Mouse (Mus musculus) adrenal gland, postnatal 14 days (tissue): ENCODE measurements around the gene Hoxa3. TPM values are rescaled to one million over a fixed set of nuclear protein-coding genes. Genes with fewer than 3 reads are reported as not detected.

Experiments
- DNase-seq: peaks from one replicate; pipeline ENCODE4 v3.0.0; 2021; ENCODE audit warnings: mixed read lengths
- total RNA-seq: library from RNA; stranded (reverse); gene quantifications from 2 replicates; pipeline ENCODE4 v1.2.3, GENCODE M21; 2021

The Hoxa3 gene
- total RNA-seq, 1 experiment from 2014 or later: 6.9 TPM

DNA sequence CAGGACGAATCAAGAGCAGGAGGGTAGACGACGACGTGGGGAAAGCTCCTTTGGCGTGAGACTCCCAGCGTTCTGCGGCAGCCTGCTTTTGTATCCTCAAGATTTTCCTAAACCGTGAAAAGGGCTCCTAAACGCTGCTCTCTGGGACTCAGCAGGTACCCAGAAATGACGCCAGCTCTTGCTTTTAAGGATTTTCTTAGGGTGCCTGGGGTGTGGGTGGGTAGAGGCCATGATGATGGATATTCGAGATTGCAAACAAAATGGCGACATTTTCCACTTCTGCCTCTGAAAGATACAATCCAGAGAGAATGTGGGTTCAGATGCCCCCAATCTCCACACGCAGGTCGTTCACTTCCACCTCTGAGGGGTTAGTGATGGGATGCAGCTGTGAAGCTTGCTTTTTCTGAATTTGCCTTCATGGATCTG, 45.4 kb downstream of the Hoxa3 start:
- DNase-seq: no peak

DNA sequence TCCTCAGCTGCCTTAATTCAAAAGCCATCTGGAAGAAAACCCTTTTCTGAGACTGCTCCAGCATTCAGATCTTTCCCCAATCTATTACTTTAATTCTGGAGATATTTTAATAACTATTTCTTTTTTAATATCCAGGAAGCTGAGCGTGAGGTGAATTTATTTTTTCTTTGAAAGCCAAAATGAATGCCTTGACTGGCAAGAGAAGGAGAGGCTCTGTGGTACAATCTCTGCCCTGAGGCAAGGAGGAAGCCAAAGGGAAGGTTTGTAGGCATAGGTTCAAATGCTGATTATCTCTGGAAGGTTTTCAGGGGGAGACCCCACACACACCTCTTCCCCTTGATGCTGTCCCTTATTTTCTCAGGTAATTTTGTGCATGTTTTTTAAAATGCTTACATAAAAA, 46.0 kb downstream of the Hoxa3 start:
- no peak for DNase-seq

DNA sequence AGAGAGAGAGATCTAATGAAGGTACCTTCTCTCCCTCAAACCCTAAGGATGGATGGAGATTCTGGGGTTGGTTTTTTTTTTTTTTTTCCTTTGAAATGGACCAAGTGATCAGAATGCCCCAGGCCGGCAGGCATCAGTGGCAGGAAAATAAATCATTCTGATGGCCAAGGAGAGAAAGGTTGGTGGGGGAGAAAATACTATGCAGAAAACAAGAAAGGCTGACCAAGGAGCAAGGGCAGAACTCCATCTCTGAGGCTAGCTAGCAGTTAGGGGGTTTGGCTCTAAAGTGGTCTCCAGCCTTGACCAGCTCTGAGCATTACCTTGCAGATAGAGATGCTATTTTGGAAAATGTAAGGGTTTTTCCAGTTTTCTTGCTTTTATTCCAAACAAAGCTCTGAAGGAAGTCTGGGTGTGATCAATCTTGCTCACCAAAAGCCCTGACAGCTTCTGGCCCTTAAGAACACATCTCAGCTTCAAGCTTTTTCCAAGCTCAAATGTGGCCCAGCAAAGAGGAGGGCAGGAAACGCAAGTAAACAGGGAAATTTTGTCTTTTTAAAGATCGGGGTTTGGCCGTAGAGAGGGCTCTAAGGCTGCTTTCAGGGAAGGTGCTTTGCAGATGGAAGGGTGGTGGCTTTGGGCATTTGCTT, 46.6 kb downstream of the Hoxa3 start:
- no peak for DNase-seq

DNA sequence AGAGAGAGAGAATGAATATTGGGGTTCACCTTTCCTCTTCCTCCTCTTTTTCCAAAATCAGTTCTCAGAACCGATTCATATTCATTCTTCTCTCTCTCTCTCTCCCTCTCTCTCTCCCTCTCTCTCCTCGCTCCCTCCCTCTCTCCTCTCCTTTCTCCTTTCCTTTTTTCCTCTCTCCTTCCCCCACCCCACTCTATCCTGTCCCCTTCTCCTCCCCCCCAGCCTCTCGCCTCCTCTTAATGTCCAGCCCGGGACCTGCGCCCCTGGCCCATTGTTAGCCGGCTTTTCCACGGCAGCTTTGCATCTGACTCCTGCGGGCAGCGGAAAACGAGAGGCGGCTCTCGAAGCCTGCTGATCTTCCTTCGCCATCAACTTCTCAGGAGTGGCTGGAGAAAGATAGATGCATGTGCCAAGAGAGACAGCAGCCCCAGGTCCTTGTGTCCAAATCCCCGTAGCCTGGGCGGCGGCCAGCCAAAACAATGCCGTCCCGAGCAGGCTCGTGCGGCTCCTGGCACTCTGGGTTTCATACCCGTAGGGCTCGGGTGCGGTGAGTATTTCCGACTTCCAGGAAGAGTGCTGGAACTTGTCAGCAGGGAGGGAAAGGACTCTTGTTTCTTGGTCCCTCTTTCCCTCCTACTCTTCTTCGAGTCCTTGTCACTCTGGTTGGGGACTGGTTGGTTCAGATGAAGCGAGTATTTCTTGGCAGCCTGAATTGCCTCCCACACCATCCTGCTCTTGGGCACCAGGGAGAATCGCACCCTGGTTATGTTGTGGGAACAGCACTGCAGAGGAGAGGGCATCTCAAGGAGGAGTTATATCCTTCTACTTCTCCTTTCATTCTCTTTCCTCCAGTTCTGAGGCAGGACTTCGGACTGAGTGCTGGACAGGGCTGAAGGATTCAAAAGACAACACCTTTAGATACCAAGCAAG, 47.4 kb downstream of the Hoxa3 start:
- peak; percentile 72 for DNase-seq

DNA sequence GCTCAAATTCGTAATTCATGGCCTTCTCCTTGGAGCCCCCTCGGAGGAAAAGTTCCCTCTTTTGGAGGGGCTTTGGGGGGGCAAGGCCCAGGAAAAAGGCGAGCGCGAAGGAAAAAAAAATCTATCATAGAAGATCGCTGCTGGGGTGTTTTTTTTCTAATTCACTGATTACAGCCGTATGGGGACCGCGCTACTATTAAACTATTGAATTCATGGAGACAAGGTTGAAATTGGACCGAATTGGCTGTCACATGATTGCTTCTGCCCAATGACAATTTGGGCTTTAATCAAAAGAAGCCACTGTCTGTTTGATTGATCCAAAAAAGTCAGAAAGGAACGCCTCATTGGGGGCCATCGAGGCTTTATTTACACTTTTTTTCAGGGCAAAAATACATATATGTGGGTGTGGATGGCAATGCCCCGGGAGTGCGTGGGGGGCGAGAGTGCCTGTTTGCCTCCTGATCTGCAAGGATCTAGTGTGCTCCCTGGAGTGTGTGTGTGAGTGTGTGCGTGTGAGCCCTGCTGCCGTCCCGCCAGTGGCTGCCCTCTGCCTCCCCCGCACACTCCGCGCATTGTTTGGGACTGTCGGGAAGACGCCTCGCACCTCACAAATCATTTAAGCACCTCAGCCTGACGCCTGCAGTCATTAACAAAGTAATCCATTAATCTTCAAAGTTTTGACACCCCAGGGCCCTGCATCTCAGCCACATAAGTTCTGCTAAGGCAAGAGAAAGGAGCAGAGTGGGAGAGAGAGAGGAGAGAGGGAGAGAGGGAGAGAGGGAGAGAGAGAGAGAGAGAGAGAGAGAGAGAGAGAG, 48.3 kb downstream of the Hoxa3 start, which contains the start of gene Hoxa2:
TSS of gene Hoxa2 (minus strand) at position 206 of the 815 bp plus-strand sequence.
- DNase-seq: peak; percentile 57

DNA sequence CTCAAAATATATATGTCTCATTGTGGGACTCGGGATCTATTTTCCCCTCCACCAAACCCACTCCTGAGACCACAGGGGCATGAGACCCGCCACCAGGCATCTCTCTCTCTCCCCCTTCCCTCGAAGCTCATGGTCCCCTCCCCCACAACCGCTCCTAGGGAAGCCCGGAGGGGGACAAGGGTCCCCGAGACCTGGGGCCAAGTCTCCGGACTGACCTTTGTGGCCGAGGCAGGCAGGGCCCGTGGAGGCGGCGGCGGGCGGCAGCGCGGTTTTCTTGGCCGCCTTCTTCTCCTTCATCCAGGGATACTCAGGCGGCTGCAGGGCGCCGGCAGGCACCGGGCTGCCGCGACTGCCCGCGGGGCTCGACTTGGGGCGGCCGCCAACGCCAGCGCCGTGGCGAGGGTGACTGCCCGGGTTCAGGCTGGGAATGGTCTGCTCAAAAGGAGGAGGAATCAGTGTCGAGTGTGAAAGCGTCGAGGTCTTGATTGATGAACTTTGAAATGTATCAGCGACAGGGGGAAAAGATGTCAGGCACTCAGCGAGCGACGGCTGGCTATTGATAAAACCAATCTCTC, 49.0 kb downstream of the Hoxa3 start:
- DNase-seq: peak; percentile 58

DNA sequence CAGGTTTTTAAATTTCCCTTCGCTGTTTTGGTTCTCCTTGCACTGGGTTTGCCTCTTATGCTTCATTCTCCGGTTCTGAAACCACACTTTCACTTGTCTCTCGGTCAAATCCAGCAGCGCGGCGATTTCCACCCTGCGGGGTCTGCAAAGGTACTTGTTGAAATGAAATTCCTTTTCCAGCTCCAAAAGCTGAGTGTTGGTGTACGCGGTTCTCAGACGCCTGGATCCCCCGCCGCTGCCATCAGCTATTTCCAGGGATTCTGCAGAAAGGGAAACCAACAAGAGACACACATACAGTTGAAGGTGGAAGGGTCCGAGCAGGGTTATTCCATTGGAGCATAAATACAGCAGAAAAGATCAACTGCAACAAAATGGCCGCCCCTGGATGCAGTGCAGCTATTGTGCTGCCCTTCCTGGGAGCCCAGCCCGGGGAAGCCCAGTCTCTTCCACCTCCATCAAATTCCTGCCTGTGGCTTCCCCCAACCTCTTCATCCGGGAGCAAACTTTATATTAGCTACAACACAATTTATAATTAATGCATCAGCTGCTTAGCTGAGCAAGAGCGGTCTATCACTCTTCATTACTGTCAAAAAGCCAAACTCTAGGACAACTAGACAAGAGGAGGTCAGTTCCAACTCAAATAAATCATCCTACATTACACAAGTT, 49.6 kb downstream of the Hoxa3 start:
- DNase-seq: peak; percentile 61

DNA sequence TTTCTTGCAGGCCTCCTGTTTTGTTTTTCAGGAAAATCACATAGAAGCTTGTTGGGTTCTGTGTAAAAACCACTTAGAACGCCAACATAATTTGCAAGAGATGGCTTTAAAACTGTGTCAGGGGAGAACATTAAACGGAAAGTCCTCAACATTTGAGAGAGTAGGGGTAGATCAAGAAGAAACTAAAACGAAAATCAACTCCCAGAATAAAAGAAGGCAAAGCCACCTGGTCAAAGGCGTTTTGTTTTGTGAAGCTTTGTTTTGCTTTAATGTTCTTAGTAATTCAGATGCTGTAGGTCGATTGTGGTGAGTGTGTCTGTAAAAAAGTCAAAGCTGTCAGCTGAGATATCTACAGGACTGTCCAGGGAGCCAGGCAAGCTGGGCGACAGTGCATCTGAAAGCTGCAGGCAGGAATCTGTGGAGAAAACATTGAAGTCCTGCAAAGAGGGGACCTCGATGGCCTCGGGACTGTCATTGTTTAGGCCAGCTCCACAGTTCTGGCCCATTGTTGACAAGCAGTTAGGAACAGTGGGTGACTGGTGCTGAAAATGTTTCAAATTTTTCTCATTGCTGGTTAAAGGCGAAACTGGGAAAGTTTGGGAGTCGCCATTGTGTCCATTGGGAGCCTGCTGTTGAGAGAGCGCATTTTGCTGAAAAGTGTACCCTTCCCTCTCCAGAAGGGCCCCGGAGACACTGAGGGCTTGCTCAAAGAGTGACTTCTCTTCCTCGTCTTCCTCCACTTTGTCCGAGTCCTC, 50.3 kb downstream of the Hoxa3 start:
- peak; percentile 37 for DNase-seq

DNA sequence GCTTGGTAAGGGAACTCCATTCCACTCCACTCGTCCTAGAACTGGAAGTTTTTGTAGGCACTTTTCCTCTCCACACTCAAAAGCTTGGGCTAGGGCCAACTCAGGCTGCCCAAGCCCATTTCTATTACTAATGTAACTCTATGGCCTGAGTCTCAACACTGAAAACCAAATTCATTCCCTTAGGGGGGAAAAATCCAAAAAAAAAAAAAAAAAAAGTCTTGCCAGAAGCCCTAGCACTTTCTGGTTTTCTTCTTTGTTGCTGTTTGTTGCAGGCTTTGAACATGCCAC, 51.1 kb downstream of the Hoxa3 start:
- peak; percentile 32 for DNase-seq

DNA sequence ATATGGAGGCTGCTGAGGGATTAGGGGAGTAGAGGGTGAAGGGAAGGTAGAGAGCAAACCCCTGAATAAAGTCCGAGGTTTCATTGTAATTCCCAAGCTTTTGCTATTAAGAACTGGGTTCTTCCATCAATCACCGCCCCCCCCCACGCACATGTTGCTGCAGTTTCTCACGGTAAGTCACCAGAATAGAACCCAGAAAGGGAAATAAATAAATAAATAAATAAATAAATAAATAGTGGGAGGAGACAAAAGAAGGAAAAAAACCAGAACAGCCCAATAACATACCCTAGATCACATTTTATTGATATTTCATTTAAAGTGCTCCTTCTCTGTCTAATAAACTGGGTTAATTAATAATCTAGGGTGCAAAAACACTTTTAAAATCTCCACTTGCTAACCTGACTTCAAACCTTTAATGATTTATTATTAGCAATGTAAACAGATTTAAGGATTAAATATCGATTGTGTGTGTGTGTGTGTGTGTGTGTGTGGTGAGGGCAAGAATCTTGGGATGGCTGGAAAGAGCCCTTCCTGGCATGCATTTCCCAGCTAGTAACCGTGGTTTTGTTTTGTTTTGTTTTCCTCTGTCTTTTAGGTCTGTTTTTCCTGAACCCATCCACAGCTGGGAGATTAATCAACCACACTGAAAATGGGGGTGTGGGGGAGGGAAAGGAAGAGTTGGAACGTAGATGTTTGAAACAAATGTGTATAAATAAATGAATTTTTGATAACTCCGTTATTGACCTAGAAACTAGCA, 51.6 kb downstream of the Hoxa3 start:
- DNase-seq: no peak

DNA sequence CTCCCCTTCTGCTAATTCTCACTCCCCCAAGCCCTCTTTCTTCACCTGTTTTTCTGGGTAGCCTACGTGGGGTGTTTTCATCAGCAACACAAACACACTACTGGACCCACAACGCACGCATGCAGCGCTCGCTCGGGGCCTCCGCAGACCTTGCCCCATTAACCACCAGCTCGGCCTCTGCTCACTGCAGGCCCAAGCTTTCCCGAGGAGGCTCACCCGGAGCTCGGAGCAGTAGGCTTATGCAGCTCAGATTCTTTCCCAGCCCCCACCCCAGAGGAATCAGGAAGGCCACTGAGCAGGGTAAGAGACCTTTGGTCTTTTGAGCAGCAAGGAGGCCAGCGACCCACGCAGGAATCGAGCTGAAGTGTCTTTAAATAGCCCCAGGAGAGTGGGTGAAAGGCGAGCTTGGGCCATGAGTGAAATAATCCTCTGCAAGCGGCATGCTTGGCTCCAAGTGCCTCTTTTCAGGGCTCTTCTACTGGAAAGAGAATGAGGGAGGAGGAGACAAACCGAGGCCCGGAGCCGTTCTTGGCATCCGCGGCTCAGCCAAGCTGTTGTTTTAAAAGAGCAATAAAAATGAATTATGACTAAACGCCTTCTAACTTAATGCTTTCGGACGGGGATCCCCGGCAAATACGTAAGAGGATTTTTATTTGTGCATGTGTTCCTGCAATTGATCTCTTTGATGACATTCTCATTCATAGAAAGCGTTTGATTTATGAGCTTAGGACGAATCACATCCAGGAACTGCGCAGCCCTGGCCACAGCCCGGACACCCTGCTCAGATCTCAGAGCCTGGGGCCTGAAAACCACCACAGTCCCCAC, 52.4 kb downstream of the Hoxa3 start:
- DNase-seq: peak; percentile 76

DNA sequence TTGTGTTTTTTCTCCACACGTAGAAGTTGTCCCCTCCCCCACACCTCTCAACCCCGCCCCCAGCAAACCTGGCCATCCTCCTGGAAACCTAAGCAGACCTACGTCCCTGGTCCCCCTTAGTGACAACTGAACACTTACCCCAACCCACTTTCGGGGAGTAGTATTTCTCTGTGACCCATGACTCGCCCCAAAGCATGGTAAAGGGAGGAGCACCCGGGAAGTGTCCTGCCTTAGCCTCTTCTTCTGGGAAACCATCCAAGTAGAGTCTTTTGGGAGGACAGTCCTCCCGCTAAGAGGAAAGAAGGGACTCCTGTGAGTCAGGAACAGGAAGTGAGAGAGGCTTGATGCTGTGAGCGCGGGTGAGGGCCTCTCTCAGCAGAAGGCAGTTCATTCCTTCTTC, 53.2 kb downstream of the Hoxa3 start:
- DNase-seq: peak; percentile 61

DNA sequence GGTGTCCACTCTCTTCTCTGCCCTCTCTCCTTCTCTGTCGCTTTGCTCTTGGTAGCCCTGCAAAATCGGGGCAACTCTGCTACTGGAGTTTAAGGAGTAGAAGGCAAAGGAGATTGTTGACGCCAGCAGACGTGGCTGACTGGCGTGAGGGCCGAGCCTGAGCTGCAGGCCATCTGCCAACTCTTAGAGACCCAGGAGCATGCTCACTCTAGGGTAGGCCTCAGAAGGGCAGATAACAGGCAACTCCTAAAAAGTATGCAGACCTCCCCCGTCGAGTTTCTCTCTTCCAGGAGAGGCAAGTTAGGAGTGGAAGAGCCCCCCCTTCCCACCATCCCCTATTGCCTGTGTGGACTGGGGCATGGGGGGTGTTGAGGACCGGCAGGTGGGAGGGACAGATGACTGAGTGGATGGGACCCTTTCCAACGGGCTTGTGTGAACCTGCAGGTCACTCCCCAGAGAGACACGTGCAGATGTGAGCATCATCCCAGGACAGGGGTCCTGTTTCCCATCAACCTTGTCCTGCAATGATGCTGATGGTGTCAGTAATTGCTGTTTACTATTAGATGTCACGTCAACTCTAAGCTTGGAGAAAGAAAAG, 53.9 kb downstream of the Hoxa3 start:
- DNase-seq: peak; percentile 69

DNA sequence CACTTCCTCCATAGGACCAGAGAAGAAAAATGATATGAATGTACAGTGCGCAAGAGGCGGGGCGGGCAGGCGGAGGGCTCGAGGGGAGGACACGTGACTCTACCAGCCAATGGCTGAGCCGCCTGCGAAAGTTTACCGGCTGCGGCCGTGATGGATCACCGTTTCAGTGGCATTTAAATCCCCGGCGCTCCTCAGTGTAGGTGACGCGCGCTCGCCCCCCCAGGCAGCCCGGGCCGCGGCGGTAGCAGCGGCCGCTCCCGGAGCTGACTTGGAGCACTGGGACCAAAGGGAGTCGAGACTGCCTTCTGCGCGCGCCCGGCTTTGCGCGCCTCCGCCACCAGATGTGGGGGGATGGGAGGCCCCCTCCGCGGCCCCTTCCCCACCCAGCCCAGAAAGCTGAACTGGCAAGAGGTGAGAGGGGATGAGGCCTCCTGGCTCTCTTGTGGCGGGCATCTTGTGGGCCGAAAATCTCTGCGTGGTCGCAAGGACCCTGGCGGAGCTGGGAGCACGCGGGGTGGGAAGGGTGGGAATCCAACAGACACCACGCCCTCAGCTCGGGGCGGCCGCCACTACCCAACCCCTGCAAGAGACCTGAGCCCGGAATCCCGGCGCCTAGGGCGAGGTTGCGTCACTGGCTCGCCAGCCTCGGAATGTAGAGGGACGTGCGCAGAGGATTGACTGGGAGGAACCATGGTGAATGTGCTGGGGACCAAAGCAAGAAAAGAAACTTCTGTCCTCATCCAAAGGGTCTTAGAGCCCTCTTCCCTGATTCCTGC, 54.7 kb downstream of the Hoxa3 start, which contains the start of gene Hoxa1:
TSS of gene Hoxa1 (minus strand) at position 42 of the 776 bp plus-strand sequence.
- peak; percentile 94 for DNase-seq

DNA sequence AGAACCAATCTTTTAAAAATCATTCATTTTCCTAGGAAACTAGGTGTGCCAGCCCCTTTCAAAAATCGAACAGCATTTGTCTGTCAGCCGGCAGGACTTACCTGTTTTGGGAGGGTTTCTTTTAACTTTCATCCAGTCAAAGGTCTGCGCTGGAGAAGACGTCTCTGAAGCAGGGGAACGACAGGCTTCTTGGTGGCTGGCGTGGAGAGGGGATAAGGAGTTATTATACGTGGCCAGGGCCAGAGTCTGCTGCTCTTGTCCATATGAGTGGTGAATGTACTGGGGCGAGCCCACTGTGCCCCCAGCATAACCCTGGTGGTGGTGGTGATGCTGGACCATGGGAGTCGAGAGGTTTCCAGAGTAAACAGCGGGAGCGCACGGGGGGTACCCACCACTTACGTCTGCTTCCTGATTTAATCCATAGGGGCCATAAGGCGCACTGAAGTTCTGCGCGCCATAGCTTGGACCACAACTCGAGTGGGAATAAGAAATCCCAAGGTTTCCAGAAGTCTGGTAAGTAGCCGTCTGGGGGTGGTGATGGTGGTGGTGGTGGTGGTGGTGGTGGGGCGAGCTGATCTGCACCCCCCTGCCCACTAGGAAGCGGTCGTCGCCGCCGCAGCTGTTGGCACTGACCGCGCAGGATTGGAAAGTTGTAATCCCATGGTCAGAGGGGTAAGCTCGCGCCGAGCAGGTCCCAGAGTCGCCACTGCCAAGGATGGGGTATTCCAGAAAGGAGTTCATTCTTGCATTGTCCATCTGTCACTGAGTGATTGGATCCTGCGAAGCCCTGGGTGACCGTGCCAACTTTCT, 55.5 kb downstream of the Hoxa3 start:
- peak; percentile 13 for DNase-seq

DNA sequence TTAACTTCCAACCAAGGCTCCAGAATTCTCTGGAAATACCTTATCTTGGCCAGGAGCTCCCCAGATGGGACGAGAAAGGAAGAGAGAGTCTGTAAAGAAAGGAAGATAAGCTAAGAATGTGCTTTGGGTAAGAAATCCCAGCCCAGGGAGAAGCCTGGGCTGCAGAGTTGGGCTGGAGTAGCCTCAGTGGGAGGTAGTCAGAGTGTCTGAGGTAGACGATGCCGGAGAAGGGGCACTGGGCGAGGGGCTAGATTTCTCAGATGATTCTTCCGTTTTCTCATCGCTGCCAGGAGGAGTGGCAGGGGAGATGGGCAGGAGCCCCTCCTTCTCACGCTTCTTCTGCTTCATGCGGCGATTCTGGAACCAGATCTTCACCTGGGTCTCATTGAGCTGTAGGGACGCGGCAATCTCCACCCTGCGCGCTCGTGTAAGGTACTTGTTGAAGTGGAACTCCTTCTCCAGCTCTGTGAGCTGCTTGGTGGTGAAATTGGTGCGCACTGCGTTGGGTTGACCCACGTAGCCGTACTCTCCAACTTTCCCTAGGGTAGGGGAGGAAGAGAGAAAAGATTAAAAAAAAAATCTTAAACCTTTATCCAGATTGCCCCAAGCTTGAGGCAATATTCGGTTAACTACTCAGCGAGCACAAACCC, 56.5 kb downstream of the Hoxa3 start:
- no peak for DNase-seq

DNA sequence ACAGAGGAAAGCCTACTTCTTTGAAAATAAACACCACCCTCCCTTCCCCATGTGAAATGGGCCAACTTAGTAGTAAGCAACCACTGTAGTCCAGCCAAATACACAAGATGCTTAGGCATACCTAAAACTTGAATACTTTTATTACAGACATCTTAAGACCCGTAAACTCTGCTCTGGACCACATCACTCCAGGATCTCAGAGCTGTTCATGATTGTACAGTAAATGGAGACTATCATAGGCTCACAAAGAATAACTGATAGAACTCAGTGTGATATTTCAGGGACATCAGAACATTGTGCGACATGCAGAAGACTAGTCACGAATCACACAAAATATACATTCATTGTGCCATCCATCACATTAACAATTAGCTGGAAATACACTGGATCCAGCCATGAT, 57.7 kb downstream of the Hoxa3 start:
- DNase-seq: no peak
